Mouse (Mus musculus): ENCODE data around the gene Tat. TPM values are rescaled to one million over a fixed set of nuclear protein-coding genes. Genes with fewer than 3 reads are reported as not detected.

Gene Tat
- polyA plus RNA-seq, 1 experiment = 0.05 TPM

GRCm38 (mm10) chr8:109952171-109952570 is 38.1 kb upstream of the Tat start:
- TF ChIP-seq CTCF (IDR thresholded peaks at IDR 0.05; ENCODE audit: control insufficient read depth, insufficient read depth, insufficient replicate concordance, low read depth, low read length) (no peak), POLR2A (IDR thresholded peaks at IDR 0.05; ENCODE audit: control insufficient read depth, low read depth, low read length) (no peak)
- Histone ChIP-seq H3K27ac (ENCODE audit: control insufficient read depth, insufficient read depth, low read depth, low read length) (no peak overlapping the region), H3K4me1 (ENCODE audit: control insufficient read depth, insufficient read depth, low read length) (peaks cover 15% of the 10 kb centered on the region), H3K27me3 (ENCODE audit: control insufficient read depth, insufficient read depth, low read length) (no peaks in the 10 kb centered on the region; the same call in 1 of the 2 replicates), H3K36me3 (ENCODE audit: control insufficient read depth, insufficient read depth, low read length) (no peaks in the 10 kb centered on the region), H3K4me3 (ENCODE audit: control insufficient read depth, low read depth, low read length) (no peak overlapping the region)

GRCm38 (mm10) chr8:109954486-109954948 is 35.7 kb upstream of the Tat start:
- Histone ChIP-seq H3K36me3 (ENCODE audit: control insufficient read depth, insufficient read depth, low read length) (no peaks in the 10 kb centered on the region), H3K27me3 (ENCODE audit: control insufficient read depth, insufficient read depth, low read length) (no peaks in the 10 kb centered on the region), H3K4me3 (ENCODE audit: control insufficient read depth, low read depth, low read length) (peak overlapping the region; percentile 7; the same call in 1 of the 2 replicates), H3K27ac (ENCODE audit: control insufficient read depth, insufficient read depth, low read depth, low read length) (no peak overlapping the region), H3K4me1 (ENCODE audit: control insufficient read depth, insufficient read depth, low read length) (peaks cover 13% of the 10 kb centered on the region)
- TF ChIP-seq CTCF (IDR thresholded peaks at IDR 0.05; ENCODE audit: control insufficient read depth, insufficient read depth, insufficient replicate concordance, low read depth, low read length) = no peak
- no peak for TF ChIP-seq POLR2A (IDR thresholded peaks at IDR 0.05; ENCODE audit: control insufficient read depth, low read depth, low read length)

GRCm38 (mm10) chr8:109957167-109958028 is 32.8 kb upstream of the Tat start:
- peak overlapping the region; percentile 70 for H3K4me3 ChIP-seq (ENCODE audit: control insufficient read depth, low read depth, low read length)
- H3K4me1 ChIP-seq (ENCODE audit: control insufficient read depth, insufficient read depth, low read length) = peaks cover 20% of the 10 kb centered on the region
- TF ChIP-seq POLR2A (IDR thresholded peaks at IDR 0.05; ENCODE audit: control insufficient read depth, low read depth, low read length) (no peak), CTCF (IDR thresholded peaks at IDR 0.05; ENCODE audit: control insufficient read depth, insufficient read depth, insufficient replicate concordance, low read depth, low read length) (no peak)
- no peak overlapping the region for H3K27ac ChIP-seq (ENCODE audit: control insufficient read depth, insufficient read depth, low read depth, low read length)
- no peaks in the 10 kb centered on the region for H3K36me3 ChIP-seq (ENCODE audit: control insufficient read depth, insufficient read depth, low read length)
- H3K27me3 ChIP-seq (ENCODE audit: control insufficient read depth, insufficient read depth, low read length) = no peaks in the 10 kb centered on the region

- Histone ChIP-seq H3K27ac (ENCODE audit: control insufficient read depth, insufficient read depth, low read depth, low read length) (no peak overlapping the region), H3K36me3 (ENCODE audit: control insufficient read depth, insufficient read depth, low read length) (no peaks in the 10 kb centered on the region), H3K4me1 (ENCODE audit: control insufficient read depth, insufficient read depth, low read length) (peaks cover 23% of the 10 kb centered on the region), H3K4me3 (ENCODE audit: control insufficient read depth, low read depth, low read length) (peak overlapping the region; percentile 7; the same call in 1 of the 2 replicates), H3K27me3 (ENCODE audit: control insufficient read depth, insufficient read depth, low read length) (no peaks in the 10 kb centered on the region)
- no peak for TF ChIP-seq CTCF (IDR thresholded peaks at IDR 0.05; ENCODE audit: control insufficient read depth, insufficient read depth, insufficient replicate concordance, low read depth, low read length)
- no peak for TF ChIP-seq POLR2A (IDR thresholded peaks at IDR 0.05; ENCODE audit: control insufficient read depth, low read depth, low read length)
Observed at GRCm38 (mm10) chr8:109958036-109958655, 32.1 kb upstream of the Tat start.

GRCm38 (mm10) chr8:109959112-109959511 is 31.1 kb upstream of the Tat start:
- TF ChIP-seq POLR2A (IDR thresholded peaks at IDR 0.05; ENCODE audit: control insufficient read depth, low read depth, low read length) (no peak), CTCF (IDR thresholded peaks at IDR 0.05; ENCODE audit: control insufficient read depth, insufficient read depth, insufficient replicate concordance, low read depth, low read length) (no peak)
- Histone ChIP-seq H3K36me3 (ENCODE audit: control insufficient read depth, insufficient read depth, low read length) (no peaks in the 10 kb centered on the region), H3K4me1 (ENCODE audit: control insufficient read depth, insufficient read depth, low read length) (peaks cover 30% of the 10 kb centered on the region), H3K27me3 (ENCODE audit: control insufficient read depth, insufficient read depth, low read length) (no peaks in the 10 kb centered on the region), H3K4me3 (ENCODE audit: control insufficient read depth, low read depth, low read length) (no peak overlapping the region), H3K27ac (ENCODE audit: control insufficient read depth, insufficient read depth, low read depth, low read length) (no peak overlapping the region)

GRCm38 (mm10) chr8:109961693-109962367 is 28.4 kb upstream of the Tat start, which contains the start of gene Marveld3:
Gene Marveld3, minus strand, starts transcription at chr8:109962203.
- Histone ChIP-seq H3K4me3 (ENCODE audit: control insufficient read depth, low read depth, low read length) (peak within 1 kb of the TSS; percentile 81), H3K27me3 (ENCODE audit: control insufficient read depth, insufficient read depth, low read length) (no peaks in the 10 kb centered on the region), H3K36me3 (ENCODE audit: control insufficient read depth, insufficient read depth, low read length) (no peaks in the 10 kb centered on the region), H3K27ac (ENCODE audit: control insufficient read depth, insufficient read depth, low read depth, low read length) (no peak within 1 kb of the TSS), H3K4me1 (ENCODE audit: control insufficient read depth, insufficient read depth, low read length) (peaks cover 22% of the 10 kb centered on the region)
- TF ChIP-seq CTCF (IDR thresholded peaks at IDR 0.05; ENCODE audit: control insufficient read depth, insufficient read depth, insufficient replicate concordance, low read depth, low read length) (peak; percentile 97), POLR2A (IDR thresholded peaks at IDR 0.05; ENCODE audit: control insufficient read depth, low read depth, low read length) (no peak)

GRCm38 (mm10) chr8:109962896-109963295 is 27.3 kb upstream of the Tat start:
- TF ChIP-seq POLR2A (IDR thresholded peaks at IDR 0.05; ENCODE audit: control insufficient read depth, low read depth, low read length) (no peak), CTCF (IDR thresholded peaks at IDR 0.05; ENCODE audit: control insufficient read depth, insufficient read depth, insufficient replicate concordance, low read depth, low read length) (no peak)
- H3K27me3 ChIP-seq (ENCODE audit: control insufficient read depth, insufficient read depth, low read length) = no peaks in the 10 kb centered on the region
- no peak overlapping the region for H3K4me3 ChIP-seq (ENCODE audit: control insufficient read depth, low read depth, low read length)
- H3K4me1 ChIP-seq (ENCODE audit: control insufficient read depth, insufficient read depth, low read length) = peaks cover 17% of the 10 kb centered on the region
- H3K27ac ChIP-seq (ENCODE audit: control insufficient read depth, insufficient read depth, low read depth, low read length) = no peak overlapping the region
- no peaks in the 10 kb centered on the region for H3K36me3 ChIP-seq (ENCODE audit: control insufficient read depth, insufficient read depth, low read length)

All from testis, adult 2 months (tissue).